Mouse (Mus musculus): ENCODE results near the gene Fkbp6. TPM values are rescaled to one million over a fixed set of nuclear protein-coding genes. Genes with fewer than 3 reads are reported as not detected.
A peak's percentile ranks its signal among the peaks of the same experiment; 100 is the strongest.

The Fkbp6 gene
- polyA plus RNA-seq, 2 experiments = 0.03 TPM; not detected in 1

DNA sequence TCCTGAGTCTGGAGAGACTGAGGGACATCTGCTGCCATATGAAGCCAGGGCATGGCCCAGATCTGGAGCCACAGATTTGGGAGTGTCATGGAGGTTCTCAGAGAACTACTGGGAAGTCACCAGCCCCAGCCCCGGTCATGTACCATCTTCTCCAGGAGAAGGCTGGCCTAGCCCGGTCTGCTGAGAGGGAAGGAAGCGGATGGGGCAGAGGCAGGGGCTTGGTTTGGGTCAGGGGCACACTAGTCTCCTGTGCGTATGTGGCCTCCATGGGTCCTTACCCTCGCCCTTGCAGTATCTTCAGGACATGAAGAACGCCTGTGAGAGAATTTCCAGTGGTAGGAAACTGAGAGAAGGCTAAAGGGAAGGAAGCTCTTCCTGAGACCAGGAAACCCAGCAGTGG is 59.1 kb downstream of the Fkbp6 start:
- H3K27ac ChIP-seq = no peak overlapping the region
- H3K4me3 ChIP-seq (ENCODE audit: insufficient read depth in 1 of 2, low read depth in 2 of 2, low read length in 2 of 2) = no peak overlapping the region
- no peak overlapping the region for H3K9ac ChIP-seq (replicated peaks)
- no peaks in the 10 kb centered on the region; the same call in 1 of the 2 replicates for H3K27me3 ChIP-seq (ENCODE audit: control insufficient read depth, insufficient read depth, low read length)
- 47% methylated on average over 6 of the region's 6 CpGs for WGBS (ENCODE audit: insufficient replicate concordance)
- H3K4me1 ChIP-seq (replicated peaks; ENCODE audit: control insufficient read depth in 2 of 2, insufficient read depth in 2 of 2, low read length in 1 of 2) = no peaks in the 10 kb centered on the region
- ATAC-seq (ENCODE audit: insufficient read depth) = no peak
- H3K4me2 ChIP-seq (ENCODE audit: low read depth) = no peak overlapping the region
- H3K9me3 ChIP-seq (ENCODE audit: control insufficient read depth, low read length) = no peaks in the 10 kb centered on the region
- TF ChIP-seq CTCF (IDR thresholded peaks at IDR 0.05; ENCODE audit: low read depth) = no peak
- no peak for TF ChIP-seq EP300 (IDR thresholded peaks at IDR 0.05; ENCODE audit: low read depth)
- H3K36me3 ChIP-seq (replicated peaks; ENCODE audit: control insufficient read depth, insufficient read depth, low read depth) = no peaks in the 10 kb centered on the region
- no peak for DNase-seq (ENCODE audit: low read depth in 3 of 3, low spot score in 3 of 3)

DNA sequence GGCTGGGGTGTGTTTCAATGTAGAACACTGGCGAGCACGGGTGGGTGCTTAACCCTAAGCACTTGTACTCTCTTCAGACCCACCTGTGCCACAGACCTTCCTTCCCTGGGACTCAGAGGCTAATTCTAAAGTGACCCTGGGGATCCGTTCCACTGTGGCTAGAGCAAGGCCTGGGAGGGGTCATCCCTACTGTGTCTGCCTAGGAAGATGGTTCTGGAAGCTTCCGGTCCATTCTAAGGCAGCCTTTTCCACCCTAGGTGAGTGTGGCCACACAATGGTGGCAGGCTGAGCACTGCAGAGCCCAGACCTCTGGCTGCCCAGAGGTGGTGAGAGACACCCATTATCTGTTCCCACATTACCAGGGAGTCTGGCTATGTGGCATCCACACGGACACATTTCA is 62.9 kb downstream of the Fkbp6 start:
- DNase-seq (ENCODE audit: low read depth in 3 of 3, low spot score in 3 of 3) (no peak), ATAC-seq (ENCODE audit: insufficient read depth) (no peak)
- no peak overlapping the region for H3K9ac ChIP-seq (replicated peaks)
- no peak overlapping the region for H3K4me3 ChIP-seq (ENCODE audit: insufficient read depth in 1 of 2, low read depth in 2 of 2, low read length in 2 of 2)
- H3K36me3 ChIP-seq (replicated peaks; ENCODE audit: control insufficient read depth, insufficient read depth, low read depth) = no peaks in the 10 kb centered on the region
- H3K27ac ChIP-seq = no peak overlapping the region
- no peaks in the 10 kb centered on the region; the same call in 1 of the 2 replicates for H3K27me3 ChIP-seq (ENCODE audit: control insufficient read depth, insufficient read depth, low read length)
- H3K4me1 ChIP-seq (replicated peaks; ENCODE audit: control insufficient read depth in 2 of 2, insufficient read depth in 2 of 2, low read length in 1 of 2) = no peaks in the 10 kb centered on the region
- H3K9me3 ChIP-seq (ENCODE audit: control insufficient read depth, low read length) = no peaks in the 10 kb centered on the region
- WGBS (ENCODE audit: insufficient replicate concordance) = 53% methylated on average over 5 of the region's 5 CpGs
- H3K4me2 ChIP-seq (ENCODE audit: low read depth) = no peak overlapping the region
- TF ChIP-seq CTCF (IDR thresholded peaks at IDR 0.05; ENCODE audit: low read depth) = no peak
- no peak for TF ChIP-seq EP300 (IDR thresholded peaks at IDR 0.05; ENCODE audit: low read depth)

DNA sequence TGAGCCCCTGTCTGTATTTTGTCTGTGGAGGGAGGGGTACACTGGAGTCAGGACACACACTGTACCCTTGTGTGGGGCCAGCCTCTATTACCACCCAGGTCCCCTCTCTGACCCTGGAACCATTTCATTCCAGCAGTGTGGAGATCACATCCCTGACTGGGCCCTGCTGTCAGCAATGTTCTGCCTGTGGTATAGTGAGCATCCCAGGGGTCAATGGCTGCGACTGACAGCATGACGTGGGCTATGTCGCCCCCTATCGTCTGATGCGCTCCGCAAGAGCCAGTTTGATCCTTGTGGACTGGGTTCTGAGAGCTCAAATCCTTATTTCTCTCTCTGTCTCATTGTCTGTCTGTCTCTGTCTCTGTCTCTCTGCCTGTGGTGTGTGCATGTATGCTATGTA is 63.7 kb downstream of the Fkbp6 start:
- H3K4me1 ChIP-seq (replicated peaks; ENCODE audit: control insufficient read depth in 2 of 2, insufficient read depth in 2 of 2, low read length in 1 of 2) = no peaks in the 10 kb centered on the region
- ATAC-seq (ENCODE audit: insufficient read depth) (no peak), DNase-seq (ENCODE audit: low read depth in 3 of 3, low spot score in 3 of 3) (peak; percentile 4 to 16 (median 10))
- H3K36me3 ChIP-seq (replicated peaks; ENCODE audit: control insufficient read depth, insufficient read depth, low read depth) = no peaks in the 10 kb centered on the region
- H3K4me2 ChIP-seq (ENCODE audit: low read depth) = no peak overlapping the region
- TF ChIP-seq EP300 (IDR thresholded peaks at IDR 0.05; ENCODE audit: low read depth) = no peak
- TF ChIP-seq CTCF (IDR thresholded peaks at IDR 0.05; ENCODE audit: low read depth) = peak; percentile 90
- H3K9ac ChIP-seq (replicated peaks) = no peak overlapping the region
- H3K27ac ChIP-seq = no peak overlapping the region
- H3K4me3 ChIP-seq (ENCODE audit: insufficient read depth in 1 of 2, low read depth in 2 of 2, low read length in 2 of 2) = no peak overlapping the region
- WGBS (ENCODE audit: insufficient replicate concordance) = 0% methylated on average over 6 of the region's 6 CpGs
- no peaks in the 10 kb centered on the region for H3K9me3 ChIP-seq (ENCODE audit: control insufficient read depth, low read length)
- H3K27me3 ChIP-seq (ENCODE audit: control insufficient read depth, insufficient read depth, low read length) = no peaks in the 10 kb centered on the region; the same call in 1 of the 2 replicates

DNA sequence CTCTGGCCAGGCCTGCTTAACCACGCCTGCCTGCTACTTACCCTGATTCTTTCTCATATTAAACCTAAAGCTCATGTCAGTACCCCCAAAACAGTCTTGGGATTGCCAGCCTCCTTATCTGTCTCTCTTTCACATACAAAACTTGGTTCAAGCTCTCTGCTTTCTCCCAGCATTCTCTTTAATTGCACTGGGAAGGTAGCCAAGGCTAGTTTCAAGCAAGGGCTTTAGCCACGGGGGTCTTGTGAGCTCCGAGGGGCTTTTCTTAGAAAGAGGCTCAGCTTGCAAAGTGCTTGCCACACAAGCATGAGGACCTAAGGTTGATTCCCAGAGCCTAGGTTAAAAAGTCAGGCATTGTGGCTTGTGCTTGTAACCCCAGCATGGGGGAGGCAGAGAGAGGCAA is 64.6 kb downstream of the Fkbp6 start:
- Histone ChIP-seq H3K4me1 (replicated peaks; ENCODE audit: control insufficient read depth in 2 of 2, insufficient read depth in 2 of 2, low read length in 1 of 2) (no peaks in the 10 kb centered on the region), H3K36me3 (replicated peaks; ENCODE audit: control insufficient read depth, insufficient read depth, low read depth) (no peaks in the 10 kb centered on the region), H3K27me3 (ENCODE audit: control insufficient read depth, insufficient read depth, low read length) (no peaks in the 10 kb centered on the region; the same call in 1 of the 2 replicates), H3K9me3 (ENCODE audit: control insufficient read depth, low read length) (no peaks in the 10 kb centered on the region), H3K27ac (no peak overlapping the region), H3K4me3 (ENCODE audit: insufficient read depth in 1 of 2, low read depth in 2 of 2, low read length in 2 of 2) (no peak overlapping the region), H3K9ac (replicated peaks) (no peak overlapping the region), H3K4me2 (ENCODE audit: low read depth) (no peak overlapping the region)
- no peak for ATAC-seq (ENCODE audit: insufficient read depth)
- DNase-seq (ENCODE audit: low read depth in 3 of 3, low spot score in 3 of 3) = no peak
- TF ChIP-seq CTCF (IDR thresholded peaks at IDR 0.05; ENCODE audit: low read depth) = no peak
- TF ChIP-seq EP300 (IDR thresholded peaks at IDR 0.05; ENCODE audit: low read depth) = no peak
- WGBS (ENCODE audit: insufficient replicate concordance) = 56% methylated on average over 3 of the region's 3 CpGs

DNA sequence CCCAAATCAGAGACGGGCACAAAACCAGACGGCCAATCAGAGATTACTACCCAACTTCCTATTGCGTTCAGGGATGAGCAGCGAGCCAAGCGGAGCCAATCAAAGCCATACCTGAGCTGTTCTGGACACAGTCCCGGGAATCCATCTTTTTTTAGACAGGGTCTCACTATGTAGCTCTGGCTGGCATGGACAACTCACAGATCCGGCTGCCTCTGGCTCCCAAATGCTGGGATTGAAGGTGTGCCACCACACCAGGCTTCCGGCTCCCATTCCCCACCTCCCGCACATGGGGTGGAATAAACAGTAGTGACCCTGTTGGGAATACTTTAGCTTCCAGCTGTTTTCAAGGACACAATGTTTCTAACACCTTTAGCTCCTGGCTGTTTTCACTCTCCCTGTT is 69.6 kb downstream of the Fkbp6 start:
- DNase-seq (ENCODE audit: low read depth in 3 of 3, low spot score in 3 of 3) (no peak), ATAC-seq (ENCODE audit: insufficient read depth) (no peak)
- Histone ChIP-seq H3K36me3 (replicated peaks; ENCODE audit: control insufficient read depth, insufficient read depth, low read depth) (no peaks in the 10 kb centered on the region), H3K27me3 (ENCODE audit: control insufficient read depth, insufficient read depth, low read length) (peaks cover 5% of the 10 kb centered on the region), H3K4me1 (replicated peaks; ENCODE audit: control insufficient read depth in 2 of 2, insufficient read depth in 2 of 2, low read length in 1 of 2) (no peaks in the 10 kb centered on the region), H3K27ac (no peak overlapping the region), H3K9ac (replicated peaks) (no peak overlapping the region), H3K4me2 (ENCODE audit: low read depth) (no peak overlapping the region), H3K4me3 (ENCODE audit: insufficient read depth in 1 of 2, low read depth in 2 of 2, low read length in 2 of 2) (no peak overlapping the region), H3K9me3 (ENCODE audit: control insufficient read depth, low read length) (no peaks in the 10 kb centered on the region)
- TF ChIP-seq EP300 (IDR thresholded peaks at IDR 0.05; ENCODE audit: low read depth) (no peak), CTCF (IDR thresholded peaks at IDR 0.05; ENCODE audit: low read depth) (no peak)
- 55% methylated on average over 9 of the region's 9 CpGs for WGBS (ENCODE audit: insufficient replicate concordance)
